Mouse (Mus musculus) ES-Bruce4 (cell line): ENCODE data around the gene Ninj1. TPM values are rescaled to one million over a fixed set of nuclear protein-coding genes. Genes with fewer than 3 reads are reported as not detected.

Source experiments
- H3K27ac ChIP-seq: 2 replicates; pipeline ENCODE4 v1.5.1; 2012; ENCODE audit warnings: low read length, inconsistent platforms; ENCODE audit not compliant: insufficient read depth
- H3K27me3 ChIP-seq: 2 replicates; pipeline ENCODE4 v1.6.1; 2012; ENCODE audit warnings: mild to moderate bottlenecking, low read length, inconsistent platforms; ENCODE audit not compliant: control insufficient read depth, poor library complexity, insufficient read depth, severe bottlenecking
- H3K36me3 ChIP-seq: 2 replicates; pipeline ENCODE4 v1.6.1; 2012; ENCODE audit warnings: inconsistent platforms, mild to moderate bottlenecking, low read length, moderate library complexity; ENCODE audit not compliant: control insufficient read depth, poor library complexity, insufficient read depth, severe bottlenecking
- H3K4me1 ChIP-seq: one replicate; pipeline ENCODE4 v1.8.1; 2011; ENCODE audit warnings: low read length; ENCODE audit not compliant: control insufficient read depth, insufficient read depth
- H3K4me3 ChIP-seq: 2 replicates; pipeline ENCODE4 v1.5.1; 2011; ENCODE audit warnings: low read depth, mild to moderate bottlenecking, low read length
- H3K9ac ChIP-seq: 2 replicates; pipeline ENCODE4 v1.6.1; 2012; ENCODE audit warnings: low read depth, mild to moderate bottlenecking, inconsistent platforms; ENCODE audit not compliant: poor library complexity, severe bottlenecking
- H3K9me3 ChIP-seq: replicated peaks from 2 replicates; pipeline ENCODE4 v1.6.1; 2012; ENCODE audit warnings: mild to moderate bottlenecking, low read length, inconsistent platforms; ENCODE audit not compliant: control insufficient read depth, poor library complexity, insufficient read depth, severe bottlenecking
- CTCF ChIP-seq: IDR thresholded peaks from one replicate; pipeline ENCODE4 v1.8.1; 2011; ENCODE audit warnings: low read depth, low read length
- EP300 ChIP-seq: IDR thresholded peaks from 2 replicates; pipeline ENCODE4 v1.6.1; 2011; ENCODE audit warnings: low read depth, low read length; ENCODE audit not compliant: insufficient read depth
- POLR2A ChIP-seq: IDR thresholded peaks from one replicate; pipeline ENCODE4 v1.8.1; 2011; ENCODE audit warnings: low read length; ENCODE audit not compliant: insufficient read depth
- polyA plus RNA-seq: library from polyadenylated mRNA; stranded (reverse); fragments of >200 nt; gene quantifications from 2 replicates; pipeline ENCODE4 v1.2.4, GENCODE M21; 2011; ENCODE audit warnings: low read depth; ENCODE audit not compliant: missing spikeins, insufficient read depth, insufficient read length

The Ninj1 gene
- polyA plus RNA-seq, 1 experiment: 30.0 TPM

DNA sequence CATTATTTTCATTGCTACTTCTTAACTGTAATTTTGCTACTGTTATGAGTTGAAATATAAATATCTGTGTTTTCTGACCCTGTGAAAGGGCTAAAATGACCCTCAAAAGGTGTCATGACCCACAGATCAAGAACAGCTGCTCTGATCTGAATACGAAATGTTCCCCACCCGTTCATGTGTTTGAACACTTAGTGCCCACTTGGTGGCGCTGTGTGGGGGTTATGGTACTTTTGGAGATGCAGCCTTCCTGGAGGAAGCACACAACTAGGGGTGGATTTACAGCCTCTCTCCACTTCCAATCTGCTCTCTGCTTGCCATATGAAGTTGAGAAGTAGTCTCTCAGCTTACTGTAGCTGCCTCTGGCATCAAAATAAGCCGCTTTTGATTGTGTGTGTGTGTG is 47.4 kb downstream of the Ninj1 start:
- Histone ChIP-seq H3K9me3 (no peaks in the 10 kb centered on the region), H3K36me3 (no peaks in the 10 kb centered on the region), H3K27ac (no peak overlapping the region), H3K27me3 (no peaks in the 10 kb centered on the region), H3K4me3 (no peak overlapping the region), H3K9ac (no peak overlapping the region), H3K4me1 (no peaks in the 10 kb centered on the region)
- TF ChIP-seq CTCF: peak; percentile 38
- TF ChIP-seq POLR2A: no peak
- no peak for TF ChIP-seq EP300

DNA sequence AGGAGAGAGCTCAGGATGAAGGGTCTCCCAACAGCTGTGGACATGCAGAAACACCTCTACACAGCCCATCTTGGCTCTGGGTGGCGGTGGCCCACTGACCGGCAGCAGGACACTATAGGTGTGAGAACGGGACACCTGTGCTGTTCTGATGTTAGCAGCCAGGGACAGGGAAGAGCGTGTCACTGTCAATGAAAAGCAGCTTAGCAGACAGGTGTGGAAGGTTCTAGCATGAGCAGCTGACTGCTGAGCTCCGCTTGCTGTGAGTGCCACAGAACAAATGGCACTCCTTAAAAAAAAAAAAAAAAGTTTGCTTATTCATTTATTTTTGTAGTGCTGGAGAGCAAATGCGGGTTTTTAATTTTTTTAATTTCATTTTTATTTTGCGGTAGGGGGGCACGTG is 50.3 kb downstream of the Ninj1 start:
- H3K27ac ChIP-seq: no peak overlapping the region
- no peaks in the 10 kb centered on the region for H3K9me3 ChIP-seq
- no peaks in the 10 kb centered on the region for H3K36me3 ChIP-seq
- TF ChIP-seq CTCF (no peak), POLR2A (no peak), EP300 (no peak)
- no peak overlapping the region for H3K4me3 ChIP-seq
- no peaks in the 10 kb centered on the region for H3K27me3 ChIP-seq
- H3K4me1 ChIP-seq: no peaks in the 10 kb centered on the region
- H3K9ac ChIP-seq: no peak overlapping the region

- no peak overlapping the region for H3K27ac ChIP-seq
- H3K27me3 ChIP-seq: no peaks in the 10 kb centered on the region
- H3K4me1 ChIP-seq: no peaks in the 10 kb centered on the region
- TF ChIP-seq CTCF (no peak), POLR2A (no peak), EP300 (no peak)
- no peak overlapping the region for H3K9ac ChIP-seq
- no peaks in the 10 kb centered on the region for H3K9me3 ChIP-seq
- no peak overlapping the region for H3K4me3 ChIP-seq
- H3K36me3 ChIP-seq: no peaks in the 10 kb centered on the region
These were observed 51.5 kb downstream of the Ninj1 start for GRCm38 (mm10) chr13:49238737-49239136.

- Histone ChIP-seq H3K9ac (no peak overlapping the region), H3K4me3 (no peak overlapping the region), H3K27me3 (no peaks in the 10 kb centered on the region), H3K27ac (no peak overlapping the region), H3K9me3 (no peaks in the 10 kb centered on the region), H3K36me3 (no peaks in the 10 kb centered on the region), H3K4me1 (no peaks in the 10 kb centered on the region)
- TF ChIP-seq CTCF (no peak), POLR2A (no peak), EP300 (no peak)
These were observed 55.2 kb downstream of the Ninj1 start for GRCm38 (mm10) chr13:49242321-49243065.

- Histone ChIP-seq H3K4me3 (no peak overlapping the region), H3K9ac (no peak overlapping the region), H3K36me3 (no peaks in the 10 kb centered on the region), H3K9me3 (no peaks in the 10 kb centered on the region), H3K27ac (no peak overlapping the region), H3K4me1 (peaks cover under 1% of the 10 kb centered on the region), H3K27me3 (no peaks in the 10 kb centered on the region)
- TF ChIP-seq CTCF (no peak), POLR2A (no peak), EP300 (no peak)
These were observed 56.2 kb downstream of the Ninj1 start for GRCm38 (mm10) chr13:49243492-49243891.

DNA sequence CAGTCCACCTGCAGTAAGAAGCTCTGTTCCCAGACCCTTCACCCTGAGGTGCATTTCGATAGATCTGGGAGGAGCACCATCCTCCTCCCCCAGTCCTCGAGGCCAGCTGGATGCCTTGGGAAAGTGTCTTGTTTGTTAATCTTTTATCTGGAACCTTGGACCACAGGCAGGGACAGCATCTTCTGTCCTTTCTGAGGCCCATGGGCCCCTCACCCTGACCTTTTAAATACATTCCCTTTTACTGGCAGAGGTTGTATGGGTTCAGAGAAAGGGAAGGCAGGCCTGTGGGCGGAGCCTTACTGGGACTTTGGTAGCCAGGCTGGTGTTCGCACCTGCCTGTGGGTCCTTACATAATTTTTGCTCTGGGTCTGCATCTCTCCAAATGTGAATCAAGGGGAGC is 58.0 kb downstream of the Ninj1 start:
- Histone ChIP-seq H3K4me3 (no peak overlapping the region), H3K27me3 (no peaks in the 10 kb centered on the region), H3K9ac (no peak overlapping the region), H3K36me3 (no peaks in the 10 kb centered on the region), H3K27ac (no peak overlapping the region), H3K4me1 (peaks cover 2% of the 10 kb centered on the region), H3K9me3 (no peaks in the 10 kb centered on the region)
- no peak for TF ChIP-seq EP300
- TF ChIP-seq POLR2A: no peak
- no peak for TF ChIP-seq CTCF

Other genes starting within 250 kb of the Ninj1 start
- 92.0 and 96.4 TPM in 2 replicates for gene Fam120a, start 219.5 kb upstream of the Ninj1 start, polyA plus RNA-seq
- 6.1 and 7.9 TPM in 2 replicates for gene Wnk2, start 39.5 kb upstream of the Ninj1 start, polyA plus RNA-seq
- gene Card19, start 28.6 kb downstream of the Ninj1 start, polyA plus RNA-seq: 21.6 and 22.1 TPM in 2 replicates
- gene Susd3, start 61.2 kb downstream of the Ninj1 start, polyA plus RNA-seq: not detected in 2 replicates
- 0.37 and 0.38 TPM in 2 replicates for gene Fgd3, start 132.8 kb downstream of the Ninj1 start, polyA plus RNA-seq
- 15.3 and 16.1 TPM in 2 replicates for gene Bicd2, start 154.1 kb downstream of the Ninj1 start, polyA plus RNA-seq
- gene Ippk, start 233.8 kb downstream of the Ninj1 start, polyA plus RNA-seq: 15.4 and 16.4 TPM in 2 replicates